Mouse (Mus musculus): ENCODE data around the gene Tppp3. TPM values are rescaled to one million over a fixed set of nuclear protein-coding genes. Genes with fewer than 3 reads are reported as not detected.

Gene Tppp3
- polyA plus RNA-seq (2015; fragmentation: Nextera tagmentation; extraction: Ambion mirVana): 38.7 and 40.0 TPM in 2 replicates

- H3K27me3 ChIP-seq (ENCODE audit: control insufficient read depth, insufficient read depth, low read length): peaks cover 7% of the 10 kb centered on the region; the same call in 1 of the 2 replicates
- peaks cover 2% of the 10 kb centered on the region; the same call in 1 of the 2 replicates for H3K36me3 ChIP-seq (ENCODE audit: control insufficient read depth, insufficient read depth)
- H3K9ac ChIP-seq (ENCODE audit: low read length): peak within 1 kb of the TSS; percentile 63
- H3K27ac ChIP-seq (ENCODE audit: low read length): no peak within 1 kb of the TSS
- WGBS: 13% methylated on average over 25 of the region's 25 CpGs
- H3K4me2 ChIP-seq (ENCODE audit: low read depth, low read length): peak within 1 kb of the TSS; percentile 66
- peak within 1 kb of the TSS; percentile 43 for H3K4me3 ChIP-seq (ENCODE audit: low read length)
- H3K4me1 ChIP-seq (ENCODE audit: control insufficient read depth, insufficient read depth, low read length): peaks cover 34% of the 10 kb centered on the region
- no peaks in the 10 kb centered on the region for H3K9me3 ChIP-seq (replicated peaks; ENCODE audit: control insufficient read depth, low read length)
- peak; percentile 97 for ATAC-seq (replicated peaks; ENCODE audit: extremely low read depth, insufficient read depth, low FRiP score)
Measured at GRCm38 (mm10) chr8:105471314-105472015, at the start of gene Tppp3. Gene Tppp3, minus strand, starts transcription at chr8:105471526.

GRCm38 (mm10) chr8:105521061-105521460, 49.7 kb upstream of the Tppp3 start:
- ATAC-seq (replicated peaks; ENCODE audit: extremely low read depth, insufficient read depth, low FRiP score): no peak
- H3K4me3 ChIP-seq (ENCODE audit: low read length): no peak overlapping the region
- H3K4me1 ChIP-seq (ENCODE audit: control insufficient read depth, insufficient read depth, low read length): peaks cover 20% of the 10 kb centered on the region
- 14% methylated on average over 3 of the region's 3 CpGs for WGBS
- H3K27ac ChIP-seq (ENCODE audit: low read length): no peak overlapping the region
- H3K27me3 ChIP-seq (ENCODE audit: control insufficient read depth, insufficient read depth, low read length): peaks cover 37% of the 10 kb centered on the region
- no peak overlapping the region for H3K4me2 ChIP-seq (ENCODE audit: low read depth, low read length)
- H3K36me3 ChIP-seq (ENCODE audit: control insufficient read depth, insufficient read depth): peaks cover 9% of the 10 kb centered on the region
- H3K9ac ChIP-seq (ENCODE audit: low read length): no peak overlapping the region
- H3K9me3 ChIP-seq (replicated peaks; ENCODE audit: control insufficient read depth, low read length): no peaks in the 10 kb centered on the region

DNA sequence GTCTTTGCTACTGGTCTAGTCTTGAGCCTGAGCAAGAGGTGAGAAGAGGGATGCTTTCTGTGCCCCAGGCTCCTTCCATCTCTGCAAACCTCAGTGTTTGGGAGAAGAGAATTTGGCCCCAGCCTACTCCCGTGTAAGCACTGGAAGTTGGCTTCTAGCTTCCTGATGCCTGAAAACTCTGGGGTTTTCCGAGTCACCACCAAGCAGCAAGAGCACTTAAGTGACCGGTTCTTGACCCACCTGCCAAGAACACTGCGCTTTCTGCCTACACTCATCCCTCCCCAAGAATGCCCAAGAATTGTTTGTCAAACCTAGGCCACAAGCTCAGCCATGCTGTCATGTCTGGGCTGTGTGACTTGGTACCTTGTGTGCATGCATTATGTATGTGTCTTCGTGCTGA, 49.2 kb upstream of the Tppp3 start:
- no peak for ATAC-seq (replicated peaks; ENCODE audit: extremely low read depth, insufficient read depth, low FRiP score)
- H3K27ac ChIP-seq (ENCODE audit: low read length): no peak overlapping the region
- no peak overlapping the region for H3K4me3 ChIP-seq (ENCODE audit: low read length)

GRCm38 (mm10) chr8:105519591-105519990, 48.3 kb upstream of the Tppp3 start:
- no peak overlapping the region for H3K4me3 ChIP-seq (ENCODE audit: low read length)
- H3K4me1 ChIP-seq (ENCODE audit: control insufficient read depth, insufficient read depth, low read length): peaks cover 24% of the 10 kb centered on the region
- peak overlapping the region; percentile 98; the same call in 1 of the 2 replicates for H3K4me2 ChIP-seq (ENCODE audit: low read depth, low read length)
- WGBS: 14% methylated on average over 2 of the region's 2 CpGs
- no peak for ATAC-seq (replicated peaks; ENCODE audit: extremely low read depth, insufficient read depth, low FRiP score)
- peaks cover 1% of the 10 kb centered on the region; the same call in 1 of the 2 replicates for H3K36me3 ChIP-seq (ENCODE audit: control insufficient read depth, insufficient read depth)
- H3K27me3 ChIP-seq (ENCODE audit: control insufficient read depth, insufficient read depth, low read length): peaks cover 37% of the 10 kb centered on the region
- H3K9ac ChIP-seq (ENCODE audit: low read length): no peak overlapping the region
- no peak overlapping the region for H3K27ac ChIP-seq (ENCODE audit: low read length)
- H3K9me3 ChIP-seq (replicated peaks; ENCODE audit: control insufficient read depth, low read length): no peaks in the 10 kb centered on the region

More for the DNA sequence above, 49.2 kb upstream of the Tppp3 start:
- WGBS: 49% methylated on average over 5 of the region's 5 CpGs
- H3K4me2 ChIP-seq (ENCODE audit: low read depth, low read length): no peak overlapping the region
- peaks cover 21% of the 10 kb centered on the region for H3K4me1 ChIP-seq (ENCODE audit: control insufficient read depth, insufficient read depth, low read length)
- H3K27me3 ChIP-seq (ENCODE audit: control insufficient read depth, insufficient read depth, low read length): peaks cover 37% of the 10 kb centered on the region
- no peaks in the 10 kb centered on the region for H3K9me3 ChIP-seq (replicated peaks; ENCODE audit: control insufficient read depth, low read length)
- no peak overlapping the region for H3K9ac ChIP-seq (ENCODE audit: low read length)
- H3K36me3 ChIP-seq (ENCODE audit: control insufficient read depth, insufficient read depth): peaks cover 9% of the 10 kb centered on the region

DNA sequence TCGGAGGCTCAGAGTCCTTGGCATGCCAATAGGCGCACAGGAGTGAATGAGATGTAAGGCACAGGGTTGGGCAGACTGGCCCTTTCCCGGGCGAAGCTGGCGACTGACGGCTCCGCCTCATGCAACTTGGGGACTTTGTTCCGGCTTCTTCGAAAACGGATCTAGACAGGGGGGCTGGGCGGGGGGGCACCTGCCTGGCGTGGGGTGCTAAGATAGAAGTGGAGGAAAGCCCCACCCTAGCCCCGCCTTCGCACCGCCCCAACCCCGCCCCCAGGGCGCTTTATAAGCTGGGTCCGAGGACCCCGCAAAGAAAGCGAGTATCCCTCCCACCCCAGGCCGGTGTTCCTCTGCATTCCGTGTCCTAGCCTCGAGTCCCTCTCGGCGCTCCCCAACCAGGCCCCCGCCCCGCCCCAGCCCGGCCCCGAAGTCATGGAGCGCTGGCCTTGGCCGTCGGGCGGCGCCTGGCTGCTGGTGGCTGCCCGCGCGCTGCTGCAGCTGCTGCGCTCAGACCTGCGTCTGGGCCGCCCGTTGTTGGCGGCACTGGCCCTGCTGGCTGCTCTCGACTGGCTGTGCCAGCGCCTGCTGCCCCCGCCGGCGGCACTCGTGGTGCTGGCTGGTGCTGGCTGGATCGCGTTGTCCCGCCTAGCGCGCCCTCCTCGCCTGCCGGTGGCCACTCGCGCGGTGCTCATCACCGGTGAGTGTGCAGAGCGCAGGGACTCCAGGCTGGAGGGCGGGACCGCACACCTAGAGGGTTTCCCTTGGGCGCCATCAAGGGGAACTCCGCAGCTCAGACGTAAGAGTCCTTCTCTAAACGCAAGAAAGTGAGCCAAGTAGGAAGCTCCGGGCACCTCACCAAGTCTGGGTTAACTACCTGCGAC, 47.3 kb upstream of the Tppp3 start, which contains the start of gene Hsd11b2:
Hsd11b2 (plus strand) TSS at position 320 of the 878 bp plus-strand sequence.
- H3K9me3 ChIP-seq (replicated peaks; ENCODE audit: control insufficient read depth, low read length): no peaks in the 10 kb centered on the region
- H3K4me1 ChIP-seq (ENCODE audit: control insufficient read depth, insufficient read depth, low read length): peaks cover 25% of the 10 kb centered on the region
- under 1% methylated on average over 64 of the region's 68 CpGs for WGBS
- no peaks in the 10 kb centered on the region for H3K36me3 ChIP-seq (ENCODE audit: control insufficient read depth, insufficient read depth)
- H3K27me3 ChIP-seq (ENCODE audit: control insufficient read depth, insufficient read depth, low read length): peaks cover 37% of the 10 kb centered on the region
- H3K27ac ChIP-seq (ENCODE audit: low read length): no peak within 1 kb of the TSS
- peak within 1 kb of the TSS; percentile 63 for H3K4me3 ChIP-seq (ENCODE audit: low read length)
- ATAC-seq (replicated peaks; ENCODE audit: extremely low read depth, insufficient read depth, low FRiP score): peak; percentile 39
- peak within 1 kb of the TSS; percentile 70 for H3K9ac ChIP-seq (ENCODE audit: low read length)
- peak within 1 kb of the TSS; percentile 98 for H3K4me2 ChIP-seq (ENCODE audit: low read depth, low read length)

DNA sequence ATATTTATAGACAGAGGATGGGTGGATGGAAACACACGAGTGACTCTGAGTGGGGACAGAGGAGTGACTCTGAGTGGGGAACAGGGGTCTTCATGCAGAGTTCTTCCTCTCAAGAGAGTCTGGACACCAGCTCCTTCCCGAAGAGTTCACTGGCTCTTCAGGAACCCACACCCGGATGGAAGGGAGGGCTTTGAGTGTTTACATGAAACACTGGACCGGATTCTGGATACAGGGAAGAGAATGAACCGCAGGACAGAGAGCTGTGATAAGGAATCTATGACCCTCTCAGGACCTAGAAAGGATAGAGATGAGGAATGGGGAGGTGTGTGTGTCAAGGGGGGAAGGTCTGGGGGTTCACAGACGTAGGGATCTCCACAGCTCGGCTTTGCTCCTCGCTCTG, 46.0 kb upstream of the Tppp3 start:
- no peak overlapping the region for H3K9ac ChIP-seq (ENCODE audit: low read length)

GRCm38 (mm10) chr8:105516018-105516645, 44.8 kb upstream of the Tppp3 start:
- Histone ChIP-seq H3K27ac (ENCODE audit: low read length) (no peak overlapping the region), H3K9ac (ENCODE audit: low read length) (no peak overlapping the region), H3K4me2 (ENCODE audit: low read depth, low read length) (peak overlapping the region; percentile 53), H3K4me3 (ENCODE audit: low read length) (peak overlapping the region; percentile 19; the same call in 1 of the 2 replicates), H3K36me3 (ENCODE audit: control insufficient read depth, insufficient read depth) (no peaks in the 10 kb centered on the region), H3K4me1 (ENCODE audit: control insufficient read depth, insufficient read depth, low read length) (peaks cover 25% of the 10 kb centered on the region), H3K27me3 (ENCODE audit: control insufficient read depth, insufficient read depth, low read length) (peaks cover 36% of the 10 kb centered on the region), H3K9me3 (replicated peaks; ENCODE audit: control insufficient read depth, low read length) (no peaks in the 10 kb centered on the region)
- ATAC-seq (replicated peaks; ENCODE audit: extremely low read depth, insufficient read depth, low FRiP score): peak; percentile 37; the same call in 1 of the 2 replicates
- 14% methylated on average over 12 of the region's 12 CpGs for WGBS

More for the DNA sequence above, 46.0 kb upstream of the Tppp3 start:
- Histone ChIP-seq H3K27me3 (ENCODE audit: control insufficient read depth, insufficient read depth, low read length) (peaks cover 37% of the 10 kb centered on the region), H3K4me1 (ENCODE audit: control insufficient read depth, insufficient read depth, low read length) (peaks cover 25% of the 10 kb centered on the region), H3K4me2 (ENCODE audit: low read depth, low read length) (no peak overlapping the region), H3K9me3 (replicated peaks; ENCODE audit: control insufficient read depth, low read length) (no peaks in the 10 kb centered on the region), H3K36me3 (ENCODE audit: control insufficient read depth, insufficient read depth) (no peaks in the 10 kb centered on the region), H3K27ac (ENCODE audit: low read length) (no peak overlapping the region), H3K4me3 (ENCODE audit: low read length) (no peak overlapping the region)
- ATAC-seq (replicated peaks; ENCODE audit: extremely low read depth, insufficient read depth, low FRiP score): no peak
- WGBS: 35% methylated on average over 8 of the region's 8 CpGs

GRCm38 (mm10) chr8:105514656-105515055, 43.3 kb upstream of the Tppp3 start:
- Histone ChIP-seq H3K4me3 (ENCODE audit: low read length) (no peak overlapping the region), H3K9ac (ENCODE audit: low read length) (no peak overlapping the region), H3K9me3 (replicated peaks; ENCODE audit: control insufficient read depth, low read length) (no peaks in the 10 kb centered on the region), H3K27me3 (ENCODE audit: control insufficient read depth, insufficient read depth, low read length) (peaks cover 29% of the 10 kb centered on the region), H3K27ac (ENCODE audit: low read length) (no peak overlapping the region), H3K36me3 (ENCODE audit: control insufficient read depth, insufficient read depth) (no peaks in the 10 kb centered on the region), H3K4me2 (ENCODE audit: low read depth, low read length) (no peak overlapping the region), H3K4me1 (ENCODE audit: control insufficient read depth, insufficient read depth, low read length) (peaks cover 25% of the 10 kb centered on the region)
- no peak for ATAC-seq (replicated peaks; ENCODE audit: extremely low read depth, insufficient read depth, low FRiP score)
- WGBS: 65% methylated on average over 5 of the region's 5 CpGs
